ENCODE assay signal across 8 mouse cellular contexts in genomic region chr5:74093556-74094428, GRCm38 (mm10). TPM values are rescaled to one million over a fixed set of nuclear protein-coding genes. Genes with fewer than 3 reads are reported as not detected.
DNase-seq lines count a peak whose midpoint lies in the region; ATAC-seq and TF ChIP-seq lines count a peak whose summit lies in the region.

No protein-coding gene starts in this region.

- peak overlapping the region; percentile 78 for H3K4me3 ChIP-seq in kidney, embryonic 16.5 days (ENCODE audit: low read length)
- H3K4me3 ChIP-seq in bone marrow macrophage, adult 2 months (ENCODE audit: insufficient read depth, low read length): peak overlapping the region; percentile 99
- H3K4me3 ChIP-seq in hindbrain, embryonic 15.5 days: peak overlapping the region; percentile 92
- peak overlapping the region; percentile 64 for H3K4me3 ChIP-seq in midbrain, postnatal 0 days (ENCODE audit: low read depth, low read length)

- DNase-seq in kidney, adult 8-10 months: no peak
- no peak for DNase-seq in midbrain, postnatal 0 days (ENCODE audit: low spot score)
- no peak for DNase-seq in frontal cortex, adult 2 months (ENCODE audit: extremely low spot score in 1 of 2, low spot score in 1 of 2)
- DNase-seq in layer of hippocampus, postnatal 36 days: no peak

- H3K36me3 ChIP-seq in kidney, embryonic 16.5 days (ENCODE audit: insufficient read depth, low read length): peaks cover 20% of the 10 kb centered on the region
- peaks cover 17% of the 10 kb centered on the region; the same call in 1 of the 2 replicates for H3K36me3 ChIP-seq in hindbrain, embryonic 15.5 days
- 0 out of 2 replicates have a peak, but pooled peaks cover 3% of the 10 kb centered on the region for H3K36me3 ChIP-seq in midbrain, postnatal 0 days (ENCODE audit: insufficient read depth, low read length)

- H3K4me2 ChIP-seq in kidney, embryonic 16.5 days (replicated peaks; ENCODE audit: low read depth, low read length): peak overlapping the region; percentile 86
- peak overlapping the region; percentile 80 for H3K4me2 ChIP-seq in hindbrain, embryonic 15.5 days
- H3K4me2 ChIP-seq in midbrain, postnatal 0 days (ENCODE audit: low read depth, low read length, poor library complexity, severe bottlenecking): peak overlapping the region; percentile 57

- peak overlapping the region; percentile 86 for H3K27ac ChIP-seq in kidney, embryonic 16.5 days (ENCODE audit: low read length)
- peak overlapping the region; percentile 55 for H3K27ac ChIP-seq in bone marrow macrophage, adult 2 months (ENCODE audit: insufficient read depth, low read depth, low read length)
- H3K27ac ChIP-seq in hindbrain, embryonic 15.5 days (replicated peaks): peak overlapping the region; percentile 88
- H3K27ac ChIP-seq in midbrain, postnatal 0 days (ENCODE audit: low read depth, low read length): peak overlapping the region; percentile 77

- H3K27me3 ChIP-seq in kidney, embryonic 16.5 days (ENCODE audit: insufficient read depth, low read length): no peaks in the 10 kb centered on the region
- H3K27me3 ChIP-seq in hindbrain, embryonic 15.5 days: no peaks in the 10 kb centered on the region
- no peaks in the 10 kb centered on the region for H3K27me3 ChIP-seq in midbrain, postnatal 0 days (ENCODE audit: insufficient read depth, low read length)

- H3K4me1 ChIP-seq in kidney, embryonic 16.5 days (ENCODE audit: insufficient read depth, low read length): peaks cover 18% of the 10 kb centered on the region
- peaks cover 2% of the 10 kb centered on the region; the same call in 1 of the 2 replicates for H3K4me1 ChIP-seq in bone marrow macrophage, adult 2 months (ENCODE audit: control insufficient read depth, insufficient read depth, low read length)
- H3K4me1 ChIP-seq in hindbrain, embryonic 15.5 days (replicated peaks): peaks cover 19% of the 10 kb centered on the region
- peaks cover 7% of the 10 kb centered on the region; the same call in 1 of the 2 replicates for H3K4me1 ChIP-seq in midbrain, postnatal 0 days (ENCODE audit: insufficient read depth, low read length)

- WGBS in kidney, embryonic 16.5 days: 21% methylated on average over 11 of the region's 11 CpGs
- WGBS in hindbrain, embryonic 15.5 days: 22% methylated on average over 11 of the region's 11 CpGs
- WGBS in midbrain, postnatal 0 days: 22% methylated on average over 11 of the region's 11 CpGs

- no peak for ATAC-seq in kidney, embryonic 16.5 days (ENCODE audit: low FRiP score, low TSS enrichment)
- ATAC-seq in hindbrain, embryonic 15.5 days (ENCODE audit: low FRiP score, low read depth): no peak
- no peak for ATAC-seq in midbrain, postnatal 0 days (ENCODE audit: low FRiP score)
- ATAC-seq in monocyte, adult 5-6 weeks (replicated peaks; ENCODE audit: insufficient number of reproducible peaks, low FRiP score, low TSS enrichment, poor library complexity, severe bottlenecking): no peak

- no peaks in the 10 kb centered on the region for H3K9me3 ChIP-seq in kidney, embryonic 16.5 days (ENCODE audit: low read length)
- no peaks in the 10 kb centered on the region for H3K9me3 ChIP-seq in hindbrain, embryonic 15.5 days
- no peaks in the 10 kb centered on the region for H3K9me3 ChIP-seq in midbrain, postnatal 0 days (ENCODE audit: low read length)

- H3K9ac ChIP-seq in kidney, embryonic 16.5 days (replicated peaks; ENCODE audit: low read length): peak overlapping the region; percentile 96
- H3K9ac ChIP-seq in hindbrain, embryonic 15.5 days: peak overlapping the region; percentile 98
- peak overlapping the region; percentile 76 for H3K9ac ChIP-seq in midbrain, postnatal 0 days (replicated peaks; ENCODE audit: low read length, poor library complexity, severe bottlenecking)

- no peak for TF ChIP-seq POLR2A in bone marrow macrophage, adult 2 months (IDR thresholded peaks at IDR 0.05; ENCODE audit: borderline replicate concordance, low read depth, low read length)

- no peak for TF ChIP-seq CTCF in bone marrow macrophage, adult 2 months (IDR thresholded peaks at IDR 0.05; ENCODE audit: low read depth, low read length)
- TF ChIP-seq CTCF in midbrain, postnatal 0 days (IDR thresholded peaks at IDR 0.05): no peak

RNA-seq across cellular contexts. Expression of gene Usp46, which starts 25.6 kb away (rescaled TPM):
- 27.3 and 30.4 TPM in 2 replicates for polyA plus RNA-seq in kidney, embryonic 16.5 days (2015; fragmentation: Nextera tagmentation; extraction: Ambion mirVana)
- 5.2 and 7.2 TPM in 2 replicates for polyA plus RNA-seq in bone marrow macrophage, adult 2 months (2012; ENCODE audit: insufficient read depth, insufficient read length, missing spikeins)
- 32.1 and 38.5 TPM in 2 replicates for polyA plus RNA-seq in hindbrain, embryonic 15.5 days (2015; fragmentation: Nextera tagmentation; extraction: Ambion mirVana)
- 54.3 and 55.6 TPM in 2 replicates for total RNA-seq in midbrain, postnatal 0 days (2014; rRNA removed)
- polyA plus RNA-seq in midbrain, postnatal 0 days (2015; fragmentation: Nextera tagmentation; extraction: Ambion mirVana): 34.9 and 36.2 TPM in 2 replicates
- polyA plus RNA-seq in frontal cortex, adult 2 months (2012; rRNA removed): 77.2 and 80.6 TPM in 2 replicates
- total RNA-seq in layer of hippocampus, postnatal 36 days (2021): 100 to 1,000 TPM; 129 to 137 TPM
- total RNA-seq in monocyte, adult 5-6 weeks (2017): 1.8 to 10.5 TPM (median 5.8 TPM) in 3 replicates
